Mouse (Mus musculus): ENCODE measurements around the gene Zswim4. TPM values are rescaled to one million over a fixed set of nuclear protein-coding genes. Genes with fewer than 3 reads are reported as not detected.

Zswim4 gene
- polyA plus RNA-seq (2014; fragmentation: Illumina TruSeq; extraction: RNeasy Lipid Tissue Mini Kit (QIAGEN cat#74804)), result not detected

DNA sequence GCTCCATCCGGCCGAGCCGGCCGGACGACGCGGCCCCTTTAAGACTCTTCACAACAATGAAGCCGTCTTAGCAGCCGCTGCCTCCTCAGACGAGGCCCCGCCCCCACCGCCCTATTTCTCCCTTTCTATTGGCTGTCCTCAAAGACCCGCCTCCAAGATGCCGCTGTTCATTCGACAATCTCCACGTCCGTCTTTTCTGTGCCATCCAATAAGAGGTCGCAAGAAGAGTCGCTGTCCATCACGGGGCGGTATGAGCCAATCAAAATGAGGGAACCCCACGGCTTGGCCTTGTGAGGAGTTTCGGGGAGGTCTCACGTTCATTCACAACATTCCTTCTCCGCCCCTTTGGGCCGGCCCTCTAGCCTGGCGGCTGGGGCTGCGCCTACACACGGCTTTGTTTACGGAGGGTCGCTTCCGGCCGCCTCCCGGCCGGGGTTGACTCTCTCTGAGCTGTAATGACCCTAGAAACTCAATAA lies at the start of gene Zswim4:
TSS of gene Zswim4 (minus strand) at position 58 of the 476 bp plus-strand sequence.

DNA sequence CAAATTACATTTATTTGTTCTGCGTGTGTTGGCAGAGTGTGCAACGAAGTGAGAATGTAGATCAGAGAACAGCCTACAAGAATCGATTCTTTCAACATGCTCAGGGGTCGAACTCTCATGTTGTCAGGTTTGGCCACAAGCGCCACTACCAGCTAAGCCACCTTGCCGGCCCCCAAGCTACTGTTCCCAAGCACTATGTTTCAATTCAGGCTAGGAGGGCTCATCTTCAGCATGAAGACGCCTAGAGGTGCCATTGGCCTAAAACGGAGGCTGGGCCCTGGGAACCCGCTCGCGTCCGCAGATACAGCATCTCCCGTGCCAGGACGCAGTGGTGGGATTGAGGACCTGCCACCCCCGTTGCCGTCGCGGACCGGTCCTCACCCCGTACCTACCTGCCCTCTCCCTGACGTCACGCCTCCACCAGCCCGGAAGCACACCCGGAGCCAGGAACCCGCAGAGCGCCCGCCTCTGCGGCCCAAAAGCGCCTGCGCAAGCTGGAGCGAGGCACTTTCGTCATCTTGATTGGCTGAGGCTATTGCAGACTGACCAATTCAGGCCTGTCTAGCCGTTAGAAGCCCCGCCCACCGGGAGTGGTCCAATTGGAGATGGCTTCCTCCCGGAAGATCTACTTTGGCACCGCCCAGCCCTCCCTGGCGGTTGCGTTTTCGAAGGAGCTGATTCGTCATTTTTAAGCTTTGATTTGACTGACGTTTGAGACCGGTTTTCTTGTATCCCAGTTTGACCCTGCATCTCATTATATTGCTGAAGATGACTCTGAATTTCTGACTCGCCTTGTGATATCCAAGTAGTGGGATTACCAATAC lies 33.3 kb upstream of the Zswim4 start, which contains the start of gene Ccdc130:
TSS of gene Ccdc130 (minus strand) at position 431 of the 824 bp plus-strand sequence.

DNA sequence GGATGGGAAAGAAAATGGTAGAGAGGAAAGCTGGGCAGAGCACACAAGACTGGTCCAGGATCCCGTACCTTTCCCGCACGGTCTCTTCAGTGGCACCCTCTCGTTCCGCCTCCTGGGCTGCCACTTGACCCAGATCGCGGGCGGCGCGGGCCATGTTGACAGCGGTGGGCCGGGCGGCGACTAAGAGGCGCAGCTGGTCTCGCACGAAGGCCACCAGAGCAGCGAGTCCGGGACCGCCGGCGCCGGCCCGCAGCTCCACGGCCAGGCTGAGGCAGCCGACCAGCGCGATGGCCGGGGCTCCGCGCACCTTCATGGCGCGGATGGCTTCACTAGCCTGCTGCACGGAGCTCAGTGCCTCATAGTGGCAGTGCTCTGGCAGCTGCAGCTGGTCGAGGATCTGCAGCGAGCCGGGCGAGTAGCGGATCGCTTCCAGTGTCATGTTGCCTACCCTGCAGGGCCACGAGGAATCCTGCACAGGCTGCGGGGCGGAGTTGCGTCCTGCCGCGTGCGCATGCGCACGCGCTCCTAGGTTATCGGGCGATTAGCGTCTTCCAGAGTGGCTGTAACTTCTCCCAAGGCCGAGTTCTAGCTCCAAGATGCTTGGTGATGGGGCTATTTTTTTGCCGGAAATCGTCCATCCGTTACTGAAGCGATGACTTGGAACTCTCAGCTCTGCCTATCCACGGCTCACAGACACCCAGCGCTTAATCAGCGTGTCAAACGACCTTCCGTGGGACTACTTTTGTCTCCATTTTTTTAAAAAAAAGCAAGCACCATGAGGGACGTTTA lies 20.2 kb upstream of the Zswim4 start, which contains the start of gene Mri1:
TSS of gene Mri1 (minus strand) at position 505 of the 789 bp plus-strand sequence.

DNA sequence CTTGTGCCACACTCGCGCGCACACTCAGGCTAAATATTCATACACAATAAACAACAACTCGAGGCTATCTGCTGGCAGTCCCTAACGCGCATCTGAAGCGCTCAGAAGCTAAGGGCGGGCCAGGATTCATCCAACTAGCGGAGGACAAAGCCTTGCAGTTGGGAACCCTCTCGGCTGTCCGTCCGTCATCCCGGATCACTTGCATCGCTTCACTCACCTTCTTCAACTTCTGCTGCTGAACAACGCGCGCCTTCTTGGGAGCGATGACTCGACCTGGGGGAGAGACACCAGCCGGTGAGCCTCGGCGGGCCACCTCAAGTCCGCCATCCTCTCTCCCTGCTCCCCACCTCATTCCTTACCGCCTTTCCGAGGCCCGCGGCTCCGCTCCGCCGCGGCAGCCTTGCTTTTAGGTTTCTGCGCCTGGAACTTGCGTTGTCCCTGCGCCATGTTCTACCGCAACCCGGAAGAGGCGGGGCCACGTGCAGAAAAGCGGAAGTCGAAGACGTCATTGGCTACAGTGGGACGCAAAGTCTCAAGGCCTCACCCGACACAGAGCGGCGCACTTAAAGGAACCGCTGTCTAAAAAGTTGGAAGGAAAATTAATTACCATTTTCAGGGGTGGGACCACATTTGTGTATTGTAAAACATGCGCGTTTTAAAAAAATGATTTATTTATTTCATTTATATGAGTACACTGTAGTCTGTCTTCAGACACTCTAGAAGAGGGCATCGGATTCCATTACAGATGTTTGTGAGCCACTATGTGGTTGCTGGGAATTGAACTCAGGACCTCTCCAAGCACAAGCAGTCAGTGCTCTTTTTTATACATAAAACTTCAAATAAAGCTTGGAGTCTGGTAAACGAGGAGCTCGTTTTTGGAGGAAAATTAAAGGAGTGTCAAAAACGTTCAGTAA lies 12.7 kb upstream of the Zswim4 start, which contains the start of gene D8Ertd738e:
TSS of gene D8Ertd738e (minus strand) at position 463 of the 914 bp plus-strand sequence.

DNA sequence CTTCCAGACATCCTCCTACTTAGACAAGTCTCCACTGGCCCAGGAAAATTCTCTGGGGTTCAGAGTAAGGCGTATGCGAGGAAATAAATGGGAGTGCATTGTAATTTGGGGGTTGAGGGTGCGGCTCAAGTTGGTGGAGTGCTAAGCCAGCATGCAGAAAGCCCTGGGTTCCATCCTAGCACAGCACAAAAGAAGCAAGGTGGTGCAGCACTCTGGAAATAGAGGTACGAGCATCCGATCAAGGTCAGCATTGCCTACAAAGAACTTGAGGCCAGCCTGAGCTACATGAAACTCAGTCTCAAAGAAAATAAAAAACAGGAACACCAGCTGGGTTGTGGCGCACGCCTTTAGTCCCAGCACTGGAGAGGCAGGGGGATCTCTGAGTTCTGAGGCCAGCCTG lies 51.7 kb downstream of the Zswim4 start, which contains the start of gene Nanos3:
TSS of gene Nanos3 (minus strand) at position 101 of the 400 bp plus-strand sequence.

Other genes starting within 250 kb of the Zswim4 start
- gene Samd1, start 239.4 kb downstream of the Zswim4 start, polyA plus RNA-seq (2014; fragmentation: Illumina TruSeq; extraction: RNeasy Lipid Tissue Mini Kit (QIAGEN cat#74804)), result 2.7 TPM
- not detected for gene 1700067K01Rik, start 235.6 kb downstream of the Zswim4 start, polyA plus RNA-seq (2014; fragmentation: Illumina TruSeq; extraction: RNeasy Lipid Tissue Mini Kit (QIAGEN cat#74804))
- gene 2210011C24Rik, start 224.9 kb downstream of the Zswim4 start, polyA plus RNA-seq (2014; fragmentation: Illumina TruSeq; extraction: RNeasy Lipid Tissue Mini Kit (QIAGEN cat#74804)), result not detected
- 2.5 TPM for gene Palm3, start 215.6 kb downstream of the Zswim4 start, polyA plus RNA-seq (2014; fragmentation: Illumina TruSeq; extraction: RNeasy Lipid Tissue Mini Kit (QIAGEN cat#74804))
- 0.14 TPM for gene Il27ra, start 194.5 kb downstream of the Zswim4 start, polyA plus RNA-seq (2014; fragmentation: Illumina TruSeq; extraction: RNeasy Lipid Tissue Mini Kit (QIAGEN cat#74804))
- not detected for gene Rln3, start 192.1 kb downstream of the Zswim4 start, polyA plus RNA-seq (2014; fragmentation: Illumina TruSeq; extraction: RNeasy Lipid Tissue Mini Kit (QIAGEN cat#74804))
- gene Gm10643, start 171.9 kb downstream of the Zswim4 start, polyA plus RNA-seq (2014; fragmentation: Illumina TruSeq; extraction: RNeasy Lipid Tissue Mini Kit (QIAGEN cat#74804)), result 3.0 TPM
- 0.68 TPM for gene Rfx1, start 170.2 kb downstream of the Zswim4 start, polyA plus RNA-seq (2014; fragmentation: Illumina TruSeq; extraction: RNeasy Lipid Tissue Mini Kit (QIAGEN cat#74804))
- 2.8 TPM for gene Dcaf15, start 132.3 kb downstream of the Zswim4 start, polyA plus RNA-seq (2014; fragmentation: Illumina TruSeq; extraction: RNeasy Lipid Tissue Mini Kit (QIAGEN cat#74804))
- gene Podnl1, start 111.1 kb downstream of the Zswim4 start, polyA plus RNA-seq (2014; fragmentation: Illumina TruSeq; extraction: RNeasy Lipid Tissue Mini Kit (QIAGEN cat#74804)), result 0.14 TPM
- 0.14 TPM for gene Cc2d1a, start 89.1 kb downstream of the Zswim4 start, polyA plus RNA-seq (2014; fragmentation: Illumina TruSeq; extraction: RNeasy Lipid Tissue Mini Kit (QIAGEN cat#74804))
- gene 4930432K21Rik, start 89.0 kb downstream of the Zswim4 start, polyA plus RNA-seq (2014; fragmentation: Illumina TruSeq; extraction: RNeasy Lipid Tissue Mini Kit (QIAGEN cat#74804)), result not detected
- gene Nanos3, start 51.8 kb downstream of the Zswim4 start, polyA plus RNA-seq (2014; fragmentation: Illumina TruSeq; extraction: RNeasy Lipid Tissue Mini Kit (QIAGEN cat#74804)), result not detected
- gene D8Ertd738e, start 12.7 kb upstream of the Zswim4 start, polyA plus RNA-seq (2014; fragmentation: Illumina TruSeq; extraction: RNeasy Lipid Tissue Mini Kit (QIAGEN cat#74804)), result not detected
- 3.2 TPM for gene Mri1, start 20.3 kb upstream of the Zswim4 start, polyA plus RNA-seq (2014; fragmentation: Illumina TruSeq; extraction: RNeasy Lipid Tissue Mini Kit (QIAGEN cat#74804))
- 2.2 TPM for gene Ccdc130, start 33.3 kb upstream of the Zswim4 start, polyA plus RNA-seq (2014; fragmentation: Illumina TruSeq; extraction: RNeasy Lipid Tissue Mini Kit (QIAGEN cat#74804))
- 1.9 TPM for gene Cacna1a, start 151.4 kb upstream of the Zswim4 start, polyA plus RNA-seq (2014; fragmentation: Illumina TruSeq; extraction: RNeasy Lipid Tissue Mini Kit (QIAGEN cat#74804))

All from ovary, adult 10 weeks (tissue).